Mouse (Mus musculus) heart, adult 2 months (tissue): ENCODE measurements around the gene D230025D16Rik. TPM values are rescaled to one million over a fixed set of nuclear protein-coding genes. Genes with fewer than 3 reads are reported as not detected.

Experiments
- DNase-seq, 2 experiments: peaks; one replicate each; pipeline ENCODE4 v3.0.0; 2021
- H3K27ac ChIP-seq: fragments of 200-600 bp; 2 replicates; pipeline ENCODE4 v1.8.1; 2022
- H3K27me3 ChIP-seq: fragments of 200-500 bp; 2 replicates; pipeline ENCODE4 v1.6.1; 2012; ENCODE audit warnings: mild to moderate bottlenecking, low read length, inconsistent platforms, mixed read lengths; ENCODE audit not compliant: control insufficient read depth, insufficient read depth
- H3K36me3 ChIP-seq: fragments of 200-500 bp; 2 replicates; pipeline ENCODE4 v1.6.1; 2012; ENCODE audit warnings: low read length, inconsistent platforms; ENCODE audit not compliant: control insufficient read depth, insufficient read depth
- H3K4me1 ChIP-seq: fragments of 200-500 bp; 2 replicates; pipeline ENCODE4 v1.6.1; 2011; ENCODE audit warnings: low read length; ENCODE audit not compliant: control insufficient read depth, insufficient read depth
- H3K4me3 ChIP-seq: fragments of 200-600 bp; 2 replicates; pipeline ENCODE4 v1.8.1; 2022
- H3K79me2 ChIP-seq: fragments of 200-500 bp; replicated peaks from 2 replicates; pipeline ENCODE4 v1.6.1; 2012; ENCODE audit warnings: mild to moderate bottlenecking, inconsistent platforms, low read length, moderate library complexity, mixed read lengths; ENCODE audit not compliant: control insufficient read depth, insufficient read depth
- H3K9ac ChIP-seq: fragments of 200-500 bp; 2 replicates; pipeline ENCODE4 v1.6.1; 2012; ENCODE audit warnings: low read depth, mild to moderate bottlenecking, control low read depth, inconsistent platforms, low read length, mixed read lengths
- CTCF ChIP-seq: fragments of 200-600 bp; IDR thresholded peaks from 2 replicates; pipeline ENCODE4 v1.8.1; 2022; ENCODE audit warnings: antibody characterized with exemption, mild to moderate bottlenecking, moderate library complexity
- EP300 ChIP-seq: fragments of 200-500 bp; IDR thresholded peaks from 2 replicates; pipeline ENCODE4 v1.6.1; 2011; ENCODE audit warnings: low read depth, low read length, control low read depth; ENCODE audit not compliant: insufficient read depth
- POLR2A ChIP-seq: fragments of 200-500 bp; IDR thresholded peaks from 2 replicates; pipeline ENCODE4 v1.6.1; 2011; ENCODE audit warnings: mild to moderate bottlenecking, low read depth, low read length, control low read depth; ENCODE audit not compliant: insufficient read depth
- WGBS: fragments of 180-500 bp; shearing (Covaris S2); methylation state at CpG from one replicate; pipeline ENCODE4 v1.1.7; 2018; 5-methylcytosine and 5-hydroxymethylcytosine counted together
- intact Hi-C: fragments of 180-260 bp; cut with DNase I; formaldehyde crosslinking; loops from one replicate; pipeline ENCODE4 v1.15.1; 2025
- polyA plus RNA-seq: library from polyadenylated mRNA; depleted of rRNA; stranded (reverse); fragments of >200 nt; gene quantifications from 2 replicates; pipeline ENCODE4 v1.2.3, GENCODE M21; 2012; rRNA removed
- total RNA-seq, 2 experiments: library from RNA; stranded (reverse); gene quantifications; 2 replicates each; pipeline ENCODE4 v1.2.3; 2021

Gene D230025D16Rik
- total and polyA plus RNA-seq, 3 experiments = 16.5 to 20.3 (median 19.2) TPM

GRCm38 (mm10) chr8:105297511-105298192 is 72.7 kb downstream of the D230025D16Rik start, which contains the start of gene E2f4:
E2f4 (plus strand) TSS chr8:105297663.
- WGBS = under 1% methylated on average over 58 of the region's 58 CpGs
- Histone ChIP-seq H3K9ac (peak within 1 kb of the TSS; percentile 96), H3K27me3 (no peaks in the 10 kb centered on the region), H3K4me1 (peaks cover 3% of the 10 kb centered on the region), H3K36me3 (peaks cover 4% of the 10 kb centered on the region), H3K27ac (peak within 1 kb of the TSS; percentile 88), H3K4me3 (peak within 1 kb of the TSS; percentile 99), H3K79me2 (no peaks in the 10 kb centered on the region)
- DNase-seq = peak; percentile 93 to 95
- intact Hi-C loops = loop anchor here (1.0 to 10.0 kb wide), 2 partner anchors 29 to 643 kb away; partner anchors contain the start of genes Lrrc29 and Tmem208
- TF ChIP-seq EP300 (0 out of 2 replicates have a peak, but pooled peaks have one; percentile 54), CTCF (no peak), POLR2A (peak; percentile 60)

- Histone ChIP-seq H3K27me3 (no peaks in the 10 kb centered on the region), H3K79me2 (no peaks in the 10 kb centered on the region), H3K9ac (peak overlapping the region; percentile 96), H3K4me3 (peak overlapping the region; percentile 99), H3K27ac (peak overlapping the region; percentile 88), H3K4me1 (peaks cover 3% of the 10 kb centered on the region), H3K36me3 (peaks cover 4% of the 10 kb centered on the region)
- TF ChIP-seq EP300 (no peak), POLR2A (no peak), CTCF (no peak)
- intact Hi-C loops = loop anchor here (10.0 kb wide), 1 partner anchor 644 kb away; no protein-coding TSS in a partner anchor
- no peak for DNase-seq
- WGBS = 36% methylated on average over 18 of the region's 18 CpGs
Measured at GRCm38 (mm10) chr8:105298351-105299252, 73.7 kb downstream of the D230025D16Rik start.

DNA sequence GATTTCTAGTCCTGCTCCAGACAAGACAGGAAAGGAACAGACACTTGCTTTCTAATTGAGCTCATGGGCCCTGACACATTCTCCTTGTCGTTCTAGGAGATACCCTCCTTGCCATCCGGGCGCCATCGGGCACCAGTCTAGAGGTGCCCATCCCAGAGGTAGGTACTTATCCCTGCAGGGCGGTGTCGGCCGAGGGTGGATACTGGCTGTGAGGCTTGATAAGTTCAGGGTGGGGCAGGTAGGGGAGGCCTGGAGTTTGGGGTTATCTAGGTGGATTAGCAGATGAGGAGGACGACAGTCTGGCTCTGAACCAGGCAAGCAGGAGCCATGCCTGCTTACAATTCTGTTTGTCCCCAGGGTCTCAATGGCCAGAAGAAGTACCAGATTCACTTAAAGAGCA is 75.0 kb downstream of the D230025D16Rik start:
- no peaks in the 10 kb centered on the region for H3K79me2 ChIP-seq
- no peak overlapping the region for H3K4me3 ChIP-seq
- H3K36me3 ChIP-seq = peaks cover 4% of the 10 kb centered on the region
- 91% methylated on average over 8 of the region's 8 CpGs for WGBS
- no peak for DNase-seq
- TF ChIP-seq EP300 (no peak), POLR2A (no peak), CTCF (no peak)
- H3K27ac ChIP-seq = no peak overlapping the region
- intact Hi-C loops = loop anchor here (10.0 kb wide), 1 partner anchor 645 kb away; no protein-coding TSS in a partner anchor
- H3K4me1 ChIP-seq = peaks cover 6% of the 10 kb centered on the region
- no peaks in the 10 kb centered on the region for H3K27me3 ChIP-seq
- no peak overlapping the region for H3K9ac ChIP-seq

Other genes with a start within 250 kb of the D230025D16Rik start
- gene Ces2h, start 224.3 kb upstream of the D230025D16Rik start, total RNA-seq = not detected
- not detected in 2 replicates for gene Ces2h, start 224.3 kb upstream of the D230025D16Rik start, polyA plus RNA-seq
- not detected for gene Ces3a, start 176.5 kb upstream of the D230025D16Rik start, total RNA-seq
- 0.26 TPM in 1 of 2 replicates, not detected in the other for gene Ces3a, start 176.5 kb upstream of the D230025D16Rik start, polyA plus RNA-seq
- not detected for gene Ces3b, start 141.4 kb upstream of the D230025D16Rik start, total RNA-seq
- gene Ces3b, start 141.4 kb upstream of the D230025D16Rik start, polyA plus RNA-seq = 0.32 TPM in 1 of 2 replicates, not detected in the other
- not detected for gene Ces4a, start 93.3 kb upstream of the D230025D16Rik start, total RNA-seq
- not detected in 2 replicates for gene Ces4a, start 93.3 kb upstream of the D230025D16Rik start, polyA plus RNA-seq
- gene Cbfb, start 54.5 kb upstream of the D230025D16Rik start, total RNA-seq = 10 to 100 TPM; 23.1 to 23.8 TPM
- gene Cbfb, start 54.5 kb upstream of the D230025D16Rik start, polyA plus RNA-seq = 6.4 and 11.0 TPM in 2 replicates
- gene B3gnt9, start 30.0 kb downstream of the D230025D16Rik start, total RNA-seq = 1 to 10 TPM; 3.5 to 5.2 TPM
- 7.1 and 8.5 TPM in 2 replicates for gene B3gnt9, start 30.0 kb downstream of the D230025D16Rik start, polyA plus RNA-seq
- 1 to 10 TPM; 3.9 to 4.9 TPM for gene Tradd, start 39.5 kb downstream of the D230025D16Rik start, total RNA-seq
- gene Tradd, start 39.5 kb downstream of the D230025D16Rik start, polyA plus RNA-seq = 4.3 and 4.6 TPM in 2 replicates
- 1 to 10 TPM; 1.8 to 2.5 TPM for gene Fbxl8, start 39.5 kb downstream of the D230025D16Rik start, total RNA-seq
- 3.6 and 4.1 TPM in 2 replicates for gene Fbxl8, start 39.5 kb downstream of the D230025D16Rik start, polyA plus RNA-seq
- 1 to 10 TPM; 2.7 to 3.9 TPM for gene Hsf4, start 44.7 kb downstream of the D230025D16Rik start, total RNA-seq
- 4.3 and 5.4 TPM in 2 replicates for gene Hsf4, start 44.7 kb downstream of the D230025D16Rik start, polyA plus RNA-seq
- gene Nol3, start 51.0 kb downstream of the D230025D16Rik start, total RNA-seq = 10 to 100 TPM; 19.7 to 23.0 TPM
- gene Nol3, start 51.0 kb downstream of the D230025D16Rik start, polyA plus RNA-seq = 17.3 and 19.1 TPM in 2 replicates
- 1 to 10 TPM; 1.1 to 1.2 TPM for gene 4931428F04Rik, start 64.7 kb downstream of the D230025D16Rik start, total RNA-seq
- gene 4931428F04Rik, start 64.7 kb downstream of the D230025D16Rik start, polyA plus RNA-seq = 2.1 and 3.5 TPM in 2 replicates
- gene Exoc3l, start 71.0 kb downstream of the D230025D16Rik start, total RNA-seq = 1 to 10 TPM; 3.9 to 4.7 TPM
- 10.5 and 11.8 TPM in 2 replicates for gene Exoc3l, start 71.0 kb downstream of the D230025D16Rik start, polyA plus RNA-seq
- 10 to 100 TPM; 21.1 to 21.5 TPM for gene E2f4, start 72.5 kb downstream of the D230025D16Rik start, total RNA-seq
- 61.8 and 62.8 TPM in 2 replicates for gene E2f4, start 72.5 kb downstream of the D230025D16Rik start, polyA plus RNA-seq
- gene Elmo3, start 80.5 kb downstream of the D230025D16Rik start, total RNA-seq = under 1 TPM; 0.70 to 0.73 TPM
- 2.8 and 3.5 TPM in 2 replicates for gene Elmo3, start 80.5 kb downstream of the D230025D16Rik start, polyA plus RNA-seq
- gene Lrrc29, start 101.1 kb downstream of the D230025D16Rik start, total RNA-seq = 1 to 10 TPM in 1 of 2 experiments, under 1 TPM in 1; 0.93 to 1.1 TPM
- gene Lrrc29, start 101.1 kb downstream of the D230025D16Rik start, polyA plus RNA-seq = 1.6 and 2.2 TPM in 2 replicates
- 10 to 100 TPM; 24.1 to 26.6 TPM for gene Tmem208, start 101.2 kb downstream of the D230025D16Rik start, total RNA-seq
- 43.6 and 51.9 TPM in 2 replicates for gene Tmem208, start 101.2 kb downstream of the D230025D16Rik start, polyA plus RNA-seq
- gene Fhod1, start 122.8 kb downstream of the D230025D16Rik start, total RNA-seq = 1 to 10 TPM; 4.4 to 6.9 TPM
- 14.2 and 17.3 TPM in 2 replicates for gene Fhod1, start 122.8 kb downstream of the D230025D16Rik start, polyA plus RNA-seq
- gene Slc9a5, start 123.7 kb downstream of the D230025D16Rik start, total RNA-seq = under 1 TPM; 0.36 to 0.37 TPM
- 1.7 and 2.1 TPM in 2 replicates for gene Slc9a5, start 123.7 kb downstream of the D230025D16Rik start, polyA plus RNA-seq
- under 1 TPM in 1 of 2 experiments, not detected in 1; 0.10 TPM for gene Plekhg4, start 148.1 kb downstream of the D230025D16Rik start, total RNA-seq
- 0.20 and 0.29 TPM in 2 replicates for gene Plekhg4, start 148.1 kb downstream of the D230025D16Rik start, polyA plus RNA-seq
- under 1 TPM; 0.13 to 0.25 TPM for gene Kctd19, start 188.4 kb downstream of the D230025D16Rik start, total RNA-seq
- gene Kctd19, start 188.4 kb downstream of the D230025D16Rik start, polyA plus RNA-seq = 0.08 and 0.15 TPM in 2 replicates
- gene Lrrc36, start 188.4 kb downstream of the D230025D16Rik start, total RNA-seq = under 1 TPM; 0.45 to 0.47 TPM
- gene Lrrc36, start 188.4 kb downstream of the D230025D16Rik start, polyA plus RNA-seq = 0.67 and 0.94 TPM in 2 replicates
- 10 to 100 TPM; 35.0 to 48.8 TPM for gene Tppp3, start 246.4 kb downstream of the D230025D16Rik start, total RNA-seq
- gene Tppp3, start 246.4 kb downstream of the D230025D16Rik start, polyA plus RNA-seq = 73.7 and 89.2 TPM in 2 replicates